Mouse (Mus musculus) cortical plate, adult 2 months (tissue): ENCODE measurements around the gene Slc1a5.

ENCODE experiments used
- CTCF ChIP-seq: fragments of 200-500 bp; IDR thresholded peaks from 2 replicates; pipeline ENCODE4 v1.5.1; 2011; ENCODE audit warnings: mild to moderate bottlenecking, control low read depth, low read length; ENCODE audit not compliant: insufficient read depth; ENCODE audit errors: extremely low read depth
- POLR2A ChIP-seq: fragments of 200-500 bp; IDR thresholded peaks from 2 replicates; pipeline ENCODE4 v1.6.1; 2011; ENCODE audit warnings: mild to moderate bottlenecking, low read length, control low read depth; ENCODE audit not compliant: insufficient read depth; ENCODE audit errors: extremely low read depth

- TF ChIP-seq CTCF: no peak
- no peak for TF ChIP-seq POLR2A
Measured at GRCm38 (mm10) chr7:16826571-16826970, 45.4 kb downstream of the Slc1a5 start.
